Mouse (Mus musculus) limb, embryonic 13.5 days (tissue): ENCODE measurements around the gene Gm37240. TPM values are rescaled to one million over a fixed set of nuclear protein-coding genes. Genes with fewer than 3 reads are reported as not detected.

Experiments
- ATAC-seq: fragments of 200-750 bp; cut with Nextera tagmentation; 2 replicates; pipeline ENCODE4 v1.8.0; 2017; ENCODE audit warnings: low read depth, moderate number of reproducible peaks, moderate TSS enrichment; ENCODE audit not compliant: low FRiP score
- H3K27ac ChIP-seq: fragments of 300-500 bp; sonication (generic); 2 replicates; pipeline ENCODE4 v1.5.1; 2015; ENCODE audit warnings: inconsistent platforms, mild to moderate bottlenecking, moderate library complexity
- H3K27me3 ChIP-seq: fragments of 300-500 bp; sonication (generic); 2 replicates; pipeline ENCODE4 v1.6.1; 2015; ENCODE audit warnings: mild to moderate bottlenecking, inconsistent platforms
- H3K36me3 ChIP-seq: fragments of 300-500 bp; sonication (generic); 2 replicates; pipeline ENCODE4 v1.6.1; 2015; ENCODE audit warnings: inconsistent platforms, mild to moderate bottlenecking, moderate library complexity
- H3K4me1 ChIP-seq: fragments of 300-500 bp; sonication (generic); 2 replicates; pipeline ENCODE4 v1.6.1; 2015; ENCODE audit warnings: inconsistent platforms
- H3K4me2 ChIP-seq: fragments of 300-500 bp; sonication (generic); replicated peaks from 2 replicates; pipeline ENCODE4 v1.6.1; 2015; ENCODE audit warnings: inconsistent platforms, mild to moderate bottlenecking, moderate library complexity
- H3K4me3 ChIP-seq: fragments of 300-500 bp; sonication (generic); 2 replicates; pipeline ENCODE4 v1.5.1; 2015; ENCODE audit warnings: moderate library complexity, mild to moderate bottlenecking, inconsistent platforms
- H3K9ac ChIP-seq: fragments of 300-500 bp; sonication (generic); 2 replicates; pipeline ENCODE4 v1.6.1; 2015; ENCODE audit warnings: mild to moderate bottlenecking, inconsistent platforms
- H3K9me3 ChIP-seq: fragments of 300-500 bp; sonication (generic); 2 replicates; pipeline ENCODE4 v1.6.1; 2016; ENCODE audit warnings: inconsistent platforms
- WGBS: fragments of 180-500 bp; shearing (Covaris S2); methylation state at CpG from one replicate; pipeline ENCODE4 v1.1.7; 2015; 5-methylcytosine and 5-hydroxymethylcytosine counted together
- polyA plus RNA-seq: library from polyadenylated mRNA; unstranded; fragments of >200 nt; fragmentation: Nextera tagmentation; extraction: Ambion mirVana; gene quantifications from 2 replicates; pipeline ENCODE4 v1.2.1, GENCODE M21; 2015

The Gm37240 gene
- polyA plus RNA-seq, 1 experiment from 2014 or later = 6.1 TPM

- H3K27ac ChIP-seq = peak overlapping the region; percentile 22; the same call in 1 of the 2 replicates
- ATAC-seq = no peak
- no peaks in the 10 kb centered on the region for H3K36me3 ChIP-seq
- H3K4me1 ChIP-seq = peaks cover 37% of the 10 kb centered on the region
- H3K9ac ChIP-seq = peak overlapping the region; percentile 54; the same call in 1 of the 2 replicates
- peak overlapping the region; percentile 58 for H3K4me2 ChIP-seq
- peak overlapping the region; percentile 20 for H3K4me3 ChIP-seq
- H3K27me3 ChIP-seq = peaks cover 13% of the 10 kb centered on the region; the same call in 1 of the 2 replicates
- no peaks in the 10 kb centered on the region for H3K9me3 ChIP-seq
- 25% methylated on average over 19 of the region's 19 CpGs for WGBS
Measured at GRCm38 (mm10) chr3:85186661-85187076, 700.6 kb downstream of the Gm37240 start.

GRCm38 (mm10) chr3:85185827-85186226, 701.5 kb downstream of the Gm37240 start:
- H3K9me3 ChIP-seq = no peaks in the 10 kb centered on the region
- WGBS = 12% methylated on average over 12 of the region's 12 CpGs
- H3K27ac ChIP-seq = 0 out of 2 replicates have a peak overlapping the region, but pooled peaks have one; percentile 29
- ATAC-seq = peak; percentile 74
- no peaks in the 10 kb centered on the region for H3K36me3 ChIP-seq
- H3K9ac ChIP-seq = peak overlapping the region; percentile 20; the same call in 1 of the 2 replicates
- peaks cover 37% of the 10 kb centered on the region for H3K4me1 ChIP-seq
- no peak overlapping the region for H3K4me3 ChIP-seq
- H3K27me3 ChIP-seq = peaks cover 13% of the 10 kb centered on the region; the same call in 1 of the 2 replicates
- no peak overlapping the region for H3K4me2 ChIP-seq

- Histone ChIP-seq H3K4me2 (no peak overlapping the region), H3K36me3 (no peaks in the 10 kb centered on the region), H3K27me3 (peaks cover 13% of the 10 kb centered on the region; the same call in 1 of the 2 replicates), H3K9ac (no peak overlapping the region), H3K27ac (no peak overlapping the region), H3K9me3 (no peaks in the 10 kb centered on the region), H3K4me1 (peaks cover 37% of the 10 kb centered on the region), H3K4me3 (no peak overlapping the region)
- 60% methylated on average over 11 of the region's 11 CpGs for WGBS
- no peak for ATAC-seq
Measured at GRCm38 (mm10) chr3:85184916-85185315, 702.4 kb downstream of the Gm37240 start.

GRCm38 (mm10) chr3:85184151-85184550, 703.2 kb downstream of the Gm37240 start:
- no peak overlapping the region for H3K9ac ChIP-seq
- H3K4me2 ChIP-seq = peak overlapping the region; percentile 24; the same call in 1 of the 2 replicates
- no peaks in the 10 kb centered on the region for H3K9me3 ChIP-seq
- H3K4me1 ChIP-seq = peaks cover 37% of the 10 kb centered on the region
- ATAC-seq = no peak
- peaks cover 13% of the 10 kb centered on the region; the same call in 1 of the 2 replicates for H3K27me3 ChIP-seq
- 29% methylated on average over 6 of the region's 6 CpGs for WGBS
- H3K27ac ChIP-seq = no peak overlapping the region
- no peaks in the 10 kb centered on the region for H3K36me3 ChIP-seq
- no peak overlapping the region for H3K4me3 ChIP-seq

GRCm38 (mm10) chr3:85176736-85177135, 710.6 kb downstream of the Gm37240 start:
- WGBS = 72% methylated on average over 1 of the region's 1 CpGs
- no peak overlapping the region for H3K9ac ChIP-seq

GRCm38 (mm10) chr3:85174542-85175469, 712.5 kb downstream of the Gm37240 start:
- H3K27ac ChIP-seq = no peak overlapping the region
- H3K4me2 ChIP-seq = peak overlapping the region; percentile 30
- H3K9me3 ChIP-seq = peaks cover 6% of the 10 kb centered on the region; the same call in 1 of the 2 replicates
- peak; percentile 79 for ATAC-seq
- H3K27me3 ChIP-seq = no peaks in the 10 kb centered on the region
- no peak overlapping the region for H3K4me3 ChIP-seq
- H3K36me3 ChIP-seq = no peaks in the 10 kb centered on the region
- H3K9ac ChIP-seq = no peak overlapping the region
- H3K4me1 ChIP-seq = peaks cover 32% of the 10 kb centered on the region
- WGBS = 51% methylated on average over 28 of the region's 28 CpGs

More at GRCm38 (mm10) chr3:85176736-85177135, 710.6 kb downstream of the Gm37240 start:
- Histone ChIP-seq H3K27me3 (no peaks in the 10 kb centered on the region), H3K9me3 (peaks cover 6% of the 10 kb centered on the region; the same call in 1 of the 2 replicates), H3K27ac (no peak overlapping the region), H3K4me3 (no peak overlapping the region), H3K4me2 (no peak overlapping the region), H3K36me3 (no peaks in the 10 kb centered on the region), H3K4me1 (peaks cover 32% of the 10 kb centered on the region)
- no peak for ATAC-seq

- no peak overlapping the region for H3K27ac ChIP-seq
- peaks cover 6% of the 10 kb centered on the region; the same call in 1 of the 2 replicates for H3K9me3 ChIP-seq
- 58% methylated on average over 6 of the region's 6 CpGs for WGBS
- no peaks in the 10 kb centered on the region for H3K27me3 ChIP-seq
- H3K9ac ChIP-seq = no peak overlapping the region
- peaks cover 32% of the 10 kb centered on the region for H3K4me1 ChIP-seq
- no peak for ATAC-seq
- H3K4me3 ChIP-seq = no peak overlapping the region
- H3K4me2 ChIP-seq = no peak overlapping the region
- H3K36me3 ChIP-seq = no peaks in the 10 kb centered on the region
Measured at GRCm38 (mm10) chr3:85173441-85174071, 713.8 kb downstream of the Gm37240 start.

GRCm38 (mm10) chr3:85172532-85172931, 714.8 kb downstream of the Gm37240 start:
- Histone ChIP-seq H3K4me1 (peaks cover 32% of the 10 kb centered on the region), H3K4me3 (no peak overlapping the region), H3K27ac (no peak overlapping the region), H3K27me3 (no peaks in the 10 kb centered on the region), H3K9me3 (no peaks in the 10 kb centered on the region), H3K4me2 (peak overlapping the region; percentile 48), H3K36me3 (no peaks in the 10 kb centered on the region), H3K9ac (peak overlapping the region; percentile 31; the same call in 1 of the 2 replicates)
- WGBS = 48% methylated on average over 11 of the region's 11 CpGs
- no peak for ATAC-seq

- Histone ChIP-seq H3K4me3 (no peak overlapping the region), H3K27me3 (no peaks in the 10 kb centered on the region), H3K9ac (no peak overlapping the region), H3K4me2 (peak overlapping the region; percentile 48), H3K36me3 (no peaks in the 10 kb centered on the region), H3K4me1 (peaks cover 32% of the 10 kb centered on the region), H3K27ac (no peak overlapping the region), H3K9me3 (no peaks in the 10 kb centered on the region)
- ATAC-seq = no peak
- 62% methylated on average over 12 of the region's 12 CpGs for WGBS
Measured at GRCm38 (mm10) chr3:85172096-85172495, 715.2 kb downstream of the Gm37240 start.

GRCm38 (mm10) chr3:85168816-85169215, 718.5 kb downstream of the Gm37240 start:
- H3K36me3 ChIP-seq = no peaks in the 10 kb centered on the region
- WGBS = 81% methylated on average over 2 of the region's 2 CpGs
- no peak for ATAC-seq
- H3K9me3 ChIP-seq = no peaks in the 10 kb centered on the region
- H3K4me2 ChIP-seq = no peak overlapping the region
- H3K9ac ChIP-seq = no peak overlapping the region
- peaks cover 17% of the 10 kb centered on the region for H3K4me1 ChIP-seq
- no peak overlapping the region for H3K27ac ChIP-seq
- H3K27me3 ChIP-seq = no peaks in the 10 kb centered on the region
- H3K4me3 ChIP-seq = no peak overlapping the region

GRCm38 (mm10) chr3:85164931-85165330, 722.4 kb downstream of the Gm37240 start:
- Histone ChIP-seq H3K27ac (no peak overlapping the region), H3K4me1 (no peaks in the 10 kb centered on the region), H3K36me3 (no peaks in the 10 kb centered on the region), H3K9me3 (no peaks in the 10 kb centered on the region), H3K4me3 (no peak overlapping the region), H3K4me2 (no peak overlapping the region), H3K27me3 (peaks cover 7% of the 10 kb centered on the region; the same call in 1 of the 2 replicates), H3K9ac (no peak overlapping the region)
- ATAC-seq = no peak
- WGBS = 36% methylated on average over 1 of the region's 1 CpGs

- Histone ChIP-seq H3K27ac (no peak overlapping the region), H3K4me1 (no peaks in the 10 kb centered on the region), H3K36me3 (no peaks in the 10 kb centered on the region), H3K4me2 (no peak overlapping the region), H3K9me3 (no peaks in the 10 kb centered on the region), H3K27me3 (peaks cover 7% of the 10 kb centered on the region; the same call in 1 of the 2 replicates), H3K9ac (no peak overlapping the region), H3K4me3 (no peak overlapping the region)
- 88% methylated on average over 5 of the region's 5 CpGs for WGBS
- ATAC-seq = no peak
Measured at GRCm38 (mm10) chr3:85163396-85163795, 723.9 kb downstream of the Gm37240 start.
